Mouse (Mus musculus) MEL (cell line): ENCODE results near the gene Adamts9.

Source experiments
- CTCF ChIP-seq, 3 experiments: IDR thresholded peaks in 2 of 3; conservative IDR thresholded peaks in 1 of 3; 2 replicates each; pipeline ENCODE4 v1.5.1; 2011 to 2012; ENCODE audit warnings: low read length in 3 of 3, low read depth in 2 of 3, mild to moderate bottlenecking in 2 of 3, improper control_type of control experiment in 1 of 3, inconsistent platforms in 1 of 3, mixed read lengths in 1 of 3, moderate library complexity in 1 of 3; ENCODE audit not compliant: control insufficient read depth in 1 of 3, insufficient read depth in 1 of 3, poor library complexity in 1 of 3, severe bottlenecking in 1 of 3
- EP300 ChIP-seq, 2 experiments: IDR thresholded peaks; 2 replicates each; pipeline ENCODE4 v1.6.1; 2011; ENCODE audit warnings: improper control_type of control experiment in 2 of 2, low read length in 2 of 2, low read depth in 1 of 2, mild to moderate bottlenecking in 1 of 2
- GABPA ChIP-seq: IDR thresholded peaks from 2 replicates; pipeline ENCODE4 v1.6.1; 2012; ENCODE audit warnings: low read depth, mild to moderate bottlenecking, inconsistent platforms, low read length, improper control_type of control experiment, moderate library complexity
- GATA1 ChIP-seq: IDR thresholded peaks from 2 replicates; pipeline ENCODE4 v1.6.1; 2011; ENCODE audit warnings: low read depth, low read length, improper control_type of control experiment
- JUND ChIP-seq: IDR thresholded peaks from 2 replicates; pipeline ENCODE4 v1.6.1; 2011; ENCODE audit warnings: low read depth, mild to moderate bottlenecking, improper control_type of control experiment, low read length
- MAFK ChIP-seq: IDR thresholded peaks from 2 replicates; pipeline ENCODE4 v1.6.1; 2011; ENCODE audit warnings: low read depth, mild to moderate bottlenecking, low read length, improper control_type of control experiment, borderline replicate concordance
- NRF1 ChIP-seq: IDR thresholded peaks from 2 replicates; pipeline ENCODE4 v1.6.1; 2014; ENCODE audit warnings: low read depth, mild to moderate bottlenecking, inconsistent platforms, low read length, improper control_type of control experiment, moderate library complexity; ENCODE audit not compliant: poor library complexity, insufficient read depth, severe bottlenecking
- POLR2A ChIP-seq, 2 experiments: IDR thresholded peaks; 2 replicates each; pipeline ENCODE4 v1.6.1; 2011 to 2012; ENCODE audit warnings: low read length in 2 of 2, mild to moderate bottlenecking in 2 of 2, control low read depth in 1 of 2, improper control_type of control experiment in 1 of 2, low read depth in 1 of 2, moderate library complexity in 1 of 2; ENCODE audit not compliant: control insufficient read depth in 1 of 2, insufficient read depth in 1 of 2, poor library complexity in 1 of 2
- POLR2AphosphoS2 ChIP-seq: IDR thresholded peaks from 2 replicates; pipeline ENCODE4 v1.6.1; 2011; ENCODE audit warnings: low read length, improper control_type of control experiment
- UBTF ChIP-seq: IDR thresholded peaks from 2 replicates; pipeline ENCODE4 v1.6.1; 2012; ENCODE audit warnings: low read depth, mild to moderate bottlenecking, inconsistent platforms, low read length, improper control_type of control experiment, moderate library complexity, borderline replicate concordance; ENCODE audit not compliant: insufficient read depth
- ZC3H11A ChIP-seq: IDR thresholded peaks from 2 replicates; pipeline ENCODE4 v1.6.1; 2012; ENCODE audit warnings: low read depth, mild to moderate bottlenecking, inconsistent platforms, low read length, improper control_type of control experiment
- ZNF384 ChIP-seq: IDR thresholded peaks from 2 replicates; pipeline ENCODE4 v1.6.1; 2012; ENCODE audit warnings: low read depth, mild to moderate bottlenecking, inconsistent platforms, low read length, improper control_type of control experiment

DNA sequence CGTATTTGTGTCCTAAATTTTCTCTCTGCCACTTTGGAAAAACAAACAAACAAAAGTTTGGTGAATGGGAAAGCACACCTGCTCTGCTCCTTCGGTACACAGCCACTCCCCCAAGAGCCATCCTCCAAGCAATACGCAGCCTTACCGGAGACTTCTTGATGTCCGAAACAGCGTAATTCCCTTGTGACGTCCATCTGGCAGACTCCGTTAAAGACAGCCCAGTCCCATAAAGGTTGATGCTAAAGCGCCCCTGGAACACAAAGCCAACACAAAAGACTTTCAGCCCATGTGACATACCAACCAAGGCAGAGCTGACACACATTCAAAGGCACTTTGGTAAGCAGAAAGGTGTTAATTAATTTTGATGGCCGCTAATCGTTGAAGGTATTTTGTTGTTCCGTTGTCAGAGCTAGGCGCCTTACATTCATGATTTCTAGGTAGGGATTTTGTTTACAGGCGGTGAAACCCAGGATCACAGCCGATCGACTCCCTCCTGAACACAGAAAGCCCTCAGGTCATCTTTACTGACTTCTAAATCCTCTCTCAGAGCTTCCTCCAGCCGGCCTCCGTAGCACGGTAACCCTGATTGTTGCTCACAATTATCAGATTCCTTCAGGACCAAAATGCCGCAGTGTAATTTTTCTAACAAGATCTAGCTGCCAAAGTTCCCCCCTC is 156.5 kb downstream of the Adamts9 start:
- TF ChIP-seq POLR2A (IDR thresholded peaks at IDR 0.05; ENCODE audit: control insufficient read depth in 1 of 2, insufficient read depth in 1 of 2, low read depth in 1 of 2, low read length in 2 of 2, poor library complexity in 1 of 2) (no peak), ZNF384 (no peak), EP300 (IDR thresholded peaks at IDR 0.05; ENCODE audit: low read depth in 1 of 2, low read length in 2 of 2) (no peak), CTCF (IDR thresholded peaks at IDR 0.05 in 2 of 3, conservative IDR thresholded peaks at IDR 0.05 in 1 of 3; ENCODE audit: control insufficient read depth in 1 of 3, insufficient read depth in 1 of 3, low read depth in 2 of 3, low read length in 3 of 3, poor library complexity in 1 of 3, severe bottlenecking in 1 of 3) (no peak), MAFK (no peak), GATA1 (no peak), NRF1 (no peak), GABPA (no peak), JUND (no peak), UBTF (no peak), POLR2AphosphoS2 (no peak), ZC3H11A (no peak)
